Mouse (Mus musculus): ENCODE measurements around the gene Gm5941.

GRCm38 (mm10) chrX:92460496-92460895 is 29.3 kb upstream of the Gm5941 start:
- no peak for TF ChIP-seq CTCF (IDR thresholded peaks at IDR 0.05; ENCODE audit: extremely low read depth, insufficient read depth, insufficient read length, insufficient replicate concordance)
- TF ChIP-seq POLR2A (IDR thresholded peaks at IDR 0.05; ENCODE audit: low read depth, low read length), result no peak

Measured in spleen, adult 2 months (tissue).